Mouse (Mus musculus) liver, embryonic 11.5 days (tissue): ENCODE measurements around the gene Golga5. TPM values are rescaled to one million over a fixed set of nuclear protein-coding genes. Genes with fewer than 3 reads are reported as not detected.

Experiments used
- ATAC-seq: fragments of 200-750 bp; cut with Nextera tagmentation; replicated peaks from 2 replicates; pipeline ENCODE4 v1.8.0; 2017; ENCODE audit warnings: moderate number of reproducible peaks, mild to moderate bottlenecking, moderate TSS enrichment, moderate library complexity; ENCODE audit not compliant: low FRiP score
- DNase-seq: peaks from one replicate; pipeline ENCODE4 v3.0.0-alpha.2; 2017; ENCODE audit warnings: low spot score
- H3K27ac ChIP-seq: fragments of 300-500 bp; sonication (generic); 2 replicates; pipeline ENCODE4 v1.5.1; 2014; ENCODE audit warnings: mild to moderate bottlenecking, low read depth, low read length, control low read depth
- H3K27me3 ChIP-seq: fragments of 300-500 bp; sonication (generic); replicated peaks from 2 replicates; pipeline ENCODE4 v1.6.1; 2014; ENCODE audit warnings: low read length, mixed read lengths; ENCODE audit not compliant: control insufficient read depth, insufficient read depth
- H3K36me3 ChIP-seq: fragments of 300-500 bp; sonication (generic); 2 replicates; pipeline ENCODE4 v1.6.1; 2014; ENCODE audit warnings: mild to moderate bottlenecking, low read length, moderate library complexity, mixed read lengths; ENCODE audit not compliant: control insufficient read depth, insufficient read depth
- H3K4me1 ChIP-seq: fragments of 300-500 bp; sonication (generic); replicated peaks from 2 replicates; pipeline ENCODE4 v1.6.1; 2014; ENCODE audit warnings: low read length, mixed read lengths; ENCODE audit not compliant: control insufficient read depth, insufficient read depth
- H3K4me2 ChIP-seq: fragments of 300-500 bp; sonication (generic); 2 replicates; pipeline ENCODE4 v1.6.1; 2014; ENCODE audit warnings: mild to moderate bottlenecking, control low read depth, moderate library complexity
- H3K4me3 ChIP-seq: fragments of 300-500 bp; sonication (generic); 2 replicates; pipeline ENCODE4 v1.5.1; 2014; ENCODE audit warnings: low read depth, low read length, control low read depth
- H3K9ac ChIP-seq: fragments of 300-500 bp; sonication (generic); 2 replicates; pipeline ENCODE4 v1.6.1; 2014; ENCODE audit warnings: low read depth, low read length, control low read depth
- H3K9me3 ChIP-seq: fragments of 300-500 bp; sonication (generic); 2 replicates; pipeline ENCODE4 v1.6.1; 2016; ENCODE audit warnings: low read length, inconsistent platforms, mixed read lengths; ENCODE audit not compliant: control insufficient read depth
- WGBS: fragments of 180-500 bp; shearing (Covaris S2); extraction: QIAGEN DNeasy Blood & Tissue Kit; methylation state at CpG from one replicate; pipeline ENCODE4 v1.1.7; 2014; 5-methylcytosine and 5-hydroxymethylcytosine counted together
- polyA plus RNA-seq: library from polyadenylated mRNA; unstranded; fragments of >200 nt; fragmentation: Nextera tagmentation; extraction: Ambion mirVana; gene quantifications from 2 replicates; pipeline ENCODE4 v1.2.1, GENCODE M21; 2014

Gene Golga5
- polyA plus RNA-seq, 1 experiment from 2014 or later = 27.5 TPM

GRCm38 (mm10) chr12:102511363-102511762 lies 42.4 kb downstream of the Golga5 start:
- no peak overlapping the region for H3K4me2 ChIP-seq
- DNase-seq (no peak), ATAC-seq (no peak)
- no peaks in the 10 kb centered on the region for H3K4me1 ChIP-seq
- no peaks in the 10 kb centered on the region for H3K27me3 ChIP-seq
- WGBS = 73% methylated on average over 3 of the region's 3 CpGs
- no peak overlapping the region for H3K4me3 ChIP-seq
- no peak overlapping the region for H3K27ac ChIP-seq
- H3K9me3 ChIP-seq = no peaks in the 10 kb centered on the region
- H3K36me3 ChIP-seq = no peaks in the 10 kb centered on the region
- H3K9ac ChIP-seq = no peak overlapping the region

- WGBS = 80% methylated on average over 6 of the region's 6 CpGs
- Histone ChIP-seq H3K4me2 (no peak overlapping the region), H3K4me3 (no peak overlapping the region), H3K27ac (no peak overlapping the region), H3K4me1 (no peaks in the 10 kb centered on the region), H3K36me3 (no peaks in the 10 kb centered on the region), H3K27me3 (no peaks in the 10 kb centered on the region), H3K9ac (no peak overlapping the region), H3K9me3 (no peaks in the 10 kb centered on the region)
- ATAC-seq (no peak), DNase-seq (no peak)
Measured at GRCm38 (mm10) chr12:102514151-102514550, 45.2 kb downstream of the Golga5 start.

GRCm38 (mm10) chr12:102514751-102515150 lies 45.8 kb downstream of the Golga5 start:
- Histone ChIP-seq H3K9ac (no peak overlapping the region), H3K4me3 (no peak overlapping the region), H3K27me3 (no peaks in the 10 kb centered on the region), H3K27ac (no peak overlapping the region), H3K36me3 (no peaks in the 10 kb centered on the region), H3K9me3 (no peaks in the 10 kb centered on the region), H3K4me2 (no peak overlapping the region), H3K4me1 (no peaks in the 10 kb centered on the region)
- 88% methylated on average over 6 of the region's 6 CpGs for WGBS
- DNase-seq = no peak
- ATAC-seq = no peak

- H3K4me2 ChIP-seq = no peak overlapping the region
- no peak overlapping the region for H3K9ac ChIP-seq
- no peaks in the 10 kb centered on the region for H3K36me3 ChIP-seq
- no peak overlapping the region for H3K4me3 ChIP-seq
- 84% methylated on average over 4 of the region's 4 CpGs for WGBS
- H3K27ac ChIP-seq = no peak overlapping the region
- ATAC-seq (no peak), DNase-seq (no peak)
- no peaks in the 10 kb centered on the region for H3K4me1 ChIP-seq
- H3K27me3 ChIP-seq = no peaks in the 10 kb centered on the region
- no peaks in the 10 kb centered on the region for H3K9me3 ChIP-seq
Measured at GRCm38 (mm10) chr12:102516151-102516550, 47.2 kb downstream of the Golga5 start.

GRCm38 (mm10) chr12:102517647-102518046 lies 48.7 kb downstream of the Golga5 start:
- H3K27ac ChIP-seq = no peak overlapping the region
- no peak overlapping the region for H3K4me3 ChIP-seq
- H3K36me3 ChIP-seq = no peaks in the 10 kb centered on the region
- H3K9me3 ChIP-seq = no peaks in the 10 kb centered on the region
- no peaks in the 10 kb centered on the region for H3K27me3 ChIP-seq
- no peaks in the 10 kb centered on the region for H3K4me1 ChIP-seq
- no peak overlapping the region for H3K4me2 ChIP-seq
- DNase-seq (no peak), ATAC-seq (no peak)
- H3K9ac ChIP-seq = no peak overlapping the region
- 72% methylated on average over 13 of the region's 13 CpGs for WGBS

- 80% methylated on average over 12 of the region's 12 CpGs for WGBS
- Histone ChIP-seq H3K4me1 (no peaks in the 10 kb centered on the region), H3K9ac (no peak overlapping the region), H3K9me3 (no peaks in the 10 kb centered on the region), H3K4me2 (no peak overlapping the region), H3K27me3 (no peaks in the 10 kb centered on the region), H3K4me3 (no peak overlapping the region), H3K36me3 (no peaks in the 10 kb centered on the region), H3K27ac (no peak overlapping the region)
- ATAC-seq (no peak), DNase-seq (no peak)
Measured at GRCm38 (mm10) chr12:102519929-102520720, 51.2 kb downstream of the Golga5 start.

GRCm38 (mm10) chr12:102521777-102522319 lies 52.9 kb downstream of the Golga5 start:
- Histone ChIP-seq H3K4me1 (no peaks in the 10 kb centered on the region), H3K9me3 (no peaks in the 10 kb centered on the region), H3K27me3 (no peaks in the 10 kb centered on the region), H3K27ac (no peak overlapping the region), H3K4me3 (no peak overlapping the region), H3K4me2 (no peak overlapping the region), H3K9ac (no peak overlapping the region), H3K36me3 (no peaks in the 10 kb centered on the region)
- DNase-seq = no peak
- no peak for ATAC-seq
- WGBS = 49% methylated on average over 13 of the region's 13 CpGs

GRCm38 (mm10) chr12:102524216-102524615 lies 55.3 kb downstream of the Golga5 start:
- H3K36me3 ChIP-seq = no peaks in the 10 kb centered on the region
- WGBS = 39% methylated on average over 3 of the region's 3 CpGs
- no peaks in the 10 kb centered on the region for H3K9me3 ChIP-seq
- H3K4me2 ChIP-seq = no peak overlapping the region
- no peaks in the 10 kb centered on the region for H3K4me1 ChIP-seq
- no peak overlapping the region for H3K9ac ChIP-seq
- H3K27me3 ChIP-seq = no peaks in the 10 kb centered on the region
- DNase-seq (no peak), ATAC-seq (no peak)
- H3K27ac ChIP-seq = no peak overlapping the region
- H3K4me3 ChIP-seq = no peak overlapping the region

GRCm38 (mm10) chr12:102524760-102525159 lies 55.8 kb downstream of the Golga5 start:
- DNase-seq = no peak
- ATAC-seq = no peak
- Histone ChIP-seq H3K27me3 (no peaks in the 10 kb centered on the region), H3K9me3 (no peaks in the 10 kb centered on the region), H3K9ac (no peak overlapping the region), H3K4me2 (no peak overlapping the region), H3K4me1 (no peaks in the 10 kb centered on the region), H3K36me3 (no peaks in the 10 kb centered on the region), H3K4me3 (no peak overlapping the region), H3K27ac (no peak overlapping the region)
- 14% methylated on average over 6 of the region's 6 CpGs for WGBS
